Mouse (Mus musculus): ENCODE data around the gene Pank3.

DNA sequence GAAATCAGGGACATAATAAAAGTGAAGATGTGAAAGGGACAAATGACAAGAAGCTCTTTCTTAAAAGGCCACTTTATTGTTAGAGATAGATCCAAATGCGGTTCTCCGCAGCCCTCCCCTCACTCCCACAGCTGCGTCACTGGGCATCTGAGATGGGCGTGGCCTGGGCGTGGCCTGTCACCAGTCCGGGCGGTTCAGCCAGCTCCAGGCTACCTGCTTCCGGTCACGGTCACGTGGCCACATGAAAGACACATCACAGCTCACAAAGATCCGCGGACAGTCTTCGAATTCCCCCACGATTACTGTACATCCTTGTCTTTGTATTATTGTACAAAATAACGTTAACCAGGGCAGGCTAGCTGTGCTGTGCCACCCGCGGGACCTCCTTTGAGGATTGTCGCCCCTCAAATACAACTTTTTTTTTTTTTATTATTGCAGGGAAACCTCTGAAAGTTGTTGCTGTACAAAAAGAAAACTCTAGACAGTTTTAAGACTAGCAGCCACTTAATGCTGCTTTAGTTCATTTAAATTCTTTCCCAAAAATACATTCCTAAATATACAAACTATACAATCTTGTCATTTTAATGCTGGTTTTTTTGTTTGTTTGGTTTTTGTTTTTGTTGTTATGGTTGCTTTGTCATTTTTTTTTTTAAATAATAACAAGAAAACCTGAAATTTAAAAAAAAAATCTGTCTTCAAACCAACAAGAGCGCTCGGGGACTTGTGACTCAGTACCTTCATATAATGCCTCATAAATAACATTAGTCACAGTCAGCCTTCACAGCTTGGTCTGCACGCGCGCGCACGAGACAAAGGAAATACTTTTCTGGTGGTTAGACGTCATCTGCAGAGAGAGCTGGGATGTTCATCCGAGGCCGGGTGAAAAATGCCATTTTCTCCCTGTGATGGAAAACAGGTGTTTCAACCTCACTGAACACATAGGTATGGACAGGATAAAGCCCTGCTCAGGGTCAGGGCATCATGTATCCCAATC, 69.4 kb downstream of the Pank3 start:
- TF ChIP-seq POLR2A (IDR thresholded peaks at IDR 0.05; ENCODE audit: control insufficient read depth, extremely low read depth, insufficient read depth, low read length, poor library complexity), result no peak
- no peak for TF ChIP-seq CTCF (IDR thresholded peaks at IDR 0.05; ENCODE audit: borderline replicate concordance, control insufficient read depth, extremely low read depth, insufficient read depth, low read length, poor library complexity)
